Mouse (Mus musculus) testis, adult 2 months (tissue): ENCODE data around the gene Ccnj. TPM values are rescaled to one million over a fixed set of nuclear protein-coding genes. Genes with fewer than 3 reads are reported as not detected.

Source experiments
- H3K27ac ChIP-seq: fragments of 200-500 bp; 2 replicates; pipeline ENCODE4 v1.5.1; 2012; ENCODE audit warnings: low read depth, low read length; ENCODE audit not compliant: control insufficient read depth, insufficient read depth
- H3K27me3 ChIP-seq: fragments of 200-500 bp; 2 replicates; pipeline ENCODE4 v1.6.1; 2012; ENCODE audit warnings: mild to moderate bottlenecking, low read length, moderate library complexity; ENCODE audit not compliant: control insufficient read depth, insufficient read depth
- H3K36me3 ChIP-seq: fragments of 200-500 bp; 2 replicates; pipeline ENCODE4 v1.6.1; 2012; ENCODE audit warnings: mild to moderate bottlenecking, low read length; ENCODE audit not compliant: control insufficient read depth, insufficient read depth
- H3K4me1 ChIP-seq: fragments of 200-500 bp; 2 replicates; pipeline ENCODE4 v1.6.1; 2012; ENCODE audit warnings: low read length; ENCODE audit not compliant: control insufficient read depth, insufficient read depth
- H3K4me3 ChIP-seq: fragments of 200-500 bp; 2 replicates; pipeline ENCODE4 v1.5.1; 2012; ENCODE audit warnings: low read depth, mild to moderate bottlenecking, low read length, moderate library complexity, mixed read lengths; ENCODE audit not compliant: control insufficient read depth
- CTCF ChIP-seq: fragments of 200-500 bp; IDR thresholded peaks from 2 replicates; pipeline ENCODE4 v1.5.1; 2012; ENCODE audit warnings: low read depth, mild to moderate bottlenecking, inconsistent platforms, low read length, moderate library complexity; ENCODE audit not compliant: control insufficient read depth, insufficient read depth, insufficient replicate concordance
- POLR2A ChIP-seq: fragments of 200-500 bp; IDR thresholded peaks from 2 replicates; pipeline ENCODE4 v1.6.1; 2012; ENCODE audit warnings: low read depth, mild to moderate bottlenecking, inconsistent platforms, low read length, moderate library complexity; ENCODE audit not compliant: control insufficient read depth
- polyA plus RNA-seq: library from polyadenylated mRNA; depleted of rRNA; stranded (reverse); fragments of >200 nt; gene quantifications from 2 replicates; pipeline ENCODE4 v1.2.3, GENCODE M21; 2012; rRNA removed

Ccnj gene
- polyA plus RNA-seq, result 1.7 TPM in 2 replicates

DNA sequence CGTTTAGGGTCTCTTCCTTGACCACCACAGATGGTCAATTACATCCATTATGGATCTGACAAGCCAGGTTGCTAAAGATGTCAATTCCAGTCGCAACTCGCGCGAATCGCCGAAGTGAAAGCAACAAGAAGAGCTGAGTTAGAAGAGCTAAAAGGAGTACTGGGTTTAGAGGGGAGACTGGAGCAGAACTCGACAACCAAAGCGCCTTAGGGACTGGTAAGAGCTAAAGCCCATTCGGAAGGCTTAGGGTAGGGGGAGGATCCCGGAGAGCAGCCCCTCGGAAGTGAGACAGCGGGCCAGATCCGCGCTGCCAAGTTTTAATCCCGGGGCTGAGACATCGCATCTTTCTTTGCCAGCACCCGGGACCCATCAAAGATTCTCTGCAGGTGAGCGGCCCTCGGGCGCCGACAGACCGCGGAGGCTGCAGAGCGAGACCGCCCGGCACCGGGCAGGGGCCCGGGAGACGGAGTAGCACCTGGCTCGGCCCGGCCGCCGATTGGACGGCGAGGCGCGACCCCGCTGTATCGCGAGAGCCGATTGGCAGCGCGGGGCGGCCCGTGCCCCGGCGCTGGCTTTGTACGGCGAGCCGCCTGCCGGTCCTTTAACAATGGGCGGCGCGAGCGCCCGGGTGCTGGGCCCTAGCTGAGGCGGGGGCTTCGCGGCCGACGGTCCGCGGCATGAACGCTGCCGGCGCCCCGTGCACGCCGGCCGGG lies at the start of gene Ccnj:
TSS of gene Ccnj (plus strand) at position 577 of the 713 bp plus-strand sequence.
- H3K27ac ChIP-seq, result peak within 1 kb of the TSS; percentile 74
- peak within 1 kb of the TSS; percentile 92 for H3K4me3 ChIP-seq

DNA sequence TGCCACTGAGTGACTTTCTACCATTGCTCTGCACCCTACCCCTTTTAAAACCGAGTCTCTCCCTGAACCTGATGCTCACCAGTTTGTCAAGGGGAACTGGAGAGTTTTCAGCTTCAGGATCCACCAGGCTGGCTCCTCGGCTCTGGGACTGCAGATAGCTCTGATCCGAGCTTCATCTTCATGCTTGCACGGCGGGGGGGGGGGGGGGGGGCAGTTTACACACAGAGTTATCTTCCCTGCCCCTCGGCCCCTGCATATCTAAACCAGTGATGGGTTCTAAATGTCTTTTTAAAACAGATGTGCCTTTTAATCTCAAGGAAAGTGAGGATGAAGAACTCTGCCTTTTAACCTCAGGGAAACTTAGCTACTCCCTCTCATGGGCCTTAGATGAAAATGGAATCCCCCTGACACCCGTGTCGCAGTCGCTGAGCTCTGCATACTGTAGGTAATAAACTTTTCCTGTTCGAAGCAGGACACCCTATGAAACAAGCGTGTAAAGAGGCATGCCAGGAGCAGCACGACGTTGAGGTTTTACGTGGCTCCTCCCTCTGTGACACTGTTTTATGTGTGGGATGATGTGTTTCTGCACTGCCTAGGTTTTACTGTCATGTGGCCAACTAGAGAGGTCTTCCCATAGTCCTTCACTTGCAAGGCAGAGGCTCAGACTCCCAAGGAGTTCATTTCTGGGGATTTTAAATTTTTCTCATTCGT lies 42.9 kb upstream of the Ccnj start:
- no peak for TF ChIP-seq CTCF
- H3K36me3 ChIP-seq, result no peaks in the 10 kb centered on the region
- no peaks in the 10 kb centered on the region for H3K4me1 ChIP-seq
- no peaks in the 10 kb centered on the region for H3K27me3 ChIP-seq
- H3K27ac ChIP-seq, result no peak overlapping the region
- no peak overlapping the region for H3K4me3 ChIP-seq

More for the DNA sequence above, at the start of gene Ccnj:
- TF ChIP-seq CTCF (no peak), POLR2A (peak; percentile 37)
- Histone ChIP-seq H3K4me1 (peaks cover 14% of the 10 kb centered on the region), H3K27me3 (no peaks in the 10 kb centered on the region), H3K36me3 (no peaks in the 10 kb centered on the region; the same call in 1 of the 2 replicates)

DNA sequence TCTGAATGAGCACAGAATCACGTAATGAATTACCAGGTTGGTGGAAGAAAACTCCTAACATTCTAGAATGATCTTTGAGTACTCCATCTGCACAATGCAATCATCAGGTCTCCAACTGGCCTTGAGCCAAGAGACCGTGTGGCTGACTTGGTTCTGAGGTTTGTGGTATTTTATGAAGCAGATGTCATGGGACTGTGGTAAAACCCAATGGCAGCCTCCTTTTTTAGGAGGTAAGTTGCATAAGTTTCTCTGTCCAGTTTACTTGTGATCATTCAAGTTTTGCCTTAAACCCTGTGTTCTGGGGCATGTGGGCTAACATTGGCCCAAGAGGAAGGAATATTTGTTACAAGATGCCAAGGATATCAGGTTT lies 42.4 kb upstream of the Ccnj start:
- TF ChIP-seq POLR2A, result no peak
- TF ChIP-seq CTCF, result no peak
- H3K27ac ChIP-seq, result no peak overlapping the region
- no peaks in the 10 kb centered on the region for H3K36me3 ChIP-seq
- no peaks in the 10 kb centered on the region for H3K27me3 ChIP-seq
- H3K4me1 ChIP-seq, result no peaks in the 10 kb centered on the region
- H3K4me3 ChIP-seq, result no peak overlapping the region

DNA sequence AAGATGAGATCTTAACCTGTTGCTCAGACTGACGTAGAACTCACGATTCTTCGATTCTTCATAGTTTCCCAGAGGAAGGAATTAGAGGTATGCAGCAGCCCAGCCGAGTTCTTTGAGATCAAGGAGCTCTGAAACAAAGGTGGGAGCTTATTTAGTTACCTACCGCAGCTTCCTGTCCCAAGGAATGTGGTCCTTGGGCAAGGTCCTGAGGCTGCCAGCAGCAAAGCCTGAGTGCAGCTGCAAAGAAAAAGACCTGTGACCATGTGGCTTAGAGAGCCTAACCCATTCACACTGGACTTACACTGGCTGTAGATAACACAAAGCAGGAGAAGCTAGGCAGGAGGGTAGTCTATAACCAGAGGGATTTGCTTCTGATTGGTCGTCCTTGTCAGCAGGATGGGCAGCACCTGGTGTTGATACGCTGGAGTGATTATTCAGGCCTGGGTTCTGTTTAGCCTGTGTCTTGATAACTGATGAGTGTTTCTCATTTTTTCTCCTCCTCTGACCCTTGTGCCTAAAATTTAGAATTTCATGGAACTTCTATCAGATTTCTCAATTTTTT lies 25.8 kb upstream of the Ccnj start:
- H3K27ac ChIP-seq, result no peak overlapping the region

DNA sequence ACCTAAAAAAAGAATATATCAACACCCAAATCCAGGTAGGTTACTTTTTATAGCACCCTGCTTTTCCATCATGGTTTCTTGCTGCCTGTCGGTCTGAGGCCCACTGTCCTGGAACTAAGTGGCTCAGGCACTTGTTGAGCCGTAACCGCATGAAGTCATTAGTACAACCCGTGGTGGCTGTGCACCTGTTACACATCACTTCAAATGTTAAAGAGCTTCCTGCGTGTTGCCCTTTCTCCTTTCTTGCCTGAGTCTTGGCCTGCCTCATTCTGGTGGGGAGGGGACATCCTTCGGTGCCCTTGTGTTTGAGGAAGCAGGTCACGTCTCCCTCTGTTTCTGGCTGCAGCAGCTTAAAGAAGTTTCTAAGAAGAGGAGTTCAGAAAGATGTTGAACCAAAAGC lies 21.2 kb upstream of the Ccnj start:
- no peaks in the 10 kb centered on the region for H3K27me3 ChIP-seq

More for the DNA sequence above, 25.8 kb upstream of the Ccnj start:
- H3K4me1 ChIP-seq, result no peaks in the 10 kb centered on the region
- H3K27me3 ChIP-seq, result no peaks in the 10 kb centered on the region
- no peaks in the 10 kb centered on the region for H3K36me3 ChIP-seq
- TF ChIP-seq CTCF (no peak), POLR2A (no peak)
- no peak overlapping the region for H3K4me3 ChIP-seq

DNA sequence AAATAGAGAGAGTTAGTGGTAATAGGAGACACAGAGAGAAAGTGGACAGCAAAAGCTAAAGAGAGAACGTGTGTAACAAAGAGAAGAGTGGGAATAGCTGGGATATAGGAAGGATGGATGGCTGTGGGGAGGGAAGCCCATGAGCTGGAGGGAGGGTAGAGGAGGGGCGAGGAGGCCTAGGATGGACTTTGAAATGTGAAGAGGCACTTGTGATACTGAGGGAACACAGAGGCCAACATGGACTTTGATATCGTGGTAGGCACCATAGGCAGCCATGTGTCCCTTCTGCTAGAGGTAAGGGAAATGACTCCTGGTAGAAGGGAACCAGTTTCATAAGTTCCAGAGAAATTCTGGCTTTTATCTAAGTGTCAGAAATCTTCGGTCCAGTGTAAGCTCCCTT lies 19.2 kb upstream of the Ccnj start:
- no peaks in the 10 kb centered on the region for H3K4me1 ChIP-seq
- H3K27me3 ChIP-seq, result no peaks in the 10 kb centered on the region
- no peaks in the 10 kb centered on the region; the same call in 1 of the 2 replicates for H3K36me3 ChIP-seq
- H3K4me3 ChIP-seq, result no peak overlapping the region
- no peak overlapping the region for H3K27ac ChIP-seq
- TF ChIP-seq POLR2A, result no peak
- TF ChIP-seq CTCF, result no peak

More for the DNA sequence above, 21.2 kb upstream of the Ccnj start:
- no peaks in the 10 kb centered on the region for H3K4me1 ChIP-seq
- no peak overlapping the region for H3K4me3 ChIP-seq
- TF ChIP-seq CTCF, result no peak
- no peak for TF ChIP-seq POLR2A
- H3K27ac ChIP-seq, result no peak overlapping the region
- no peaks in the 10 kb centered on the region; the same call in 1 of the 2 replicates for H3K36me3 ChIP-seq

DNA sequence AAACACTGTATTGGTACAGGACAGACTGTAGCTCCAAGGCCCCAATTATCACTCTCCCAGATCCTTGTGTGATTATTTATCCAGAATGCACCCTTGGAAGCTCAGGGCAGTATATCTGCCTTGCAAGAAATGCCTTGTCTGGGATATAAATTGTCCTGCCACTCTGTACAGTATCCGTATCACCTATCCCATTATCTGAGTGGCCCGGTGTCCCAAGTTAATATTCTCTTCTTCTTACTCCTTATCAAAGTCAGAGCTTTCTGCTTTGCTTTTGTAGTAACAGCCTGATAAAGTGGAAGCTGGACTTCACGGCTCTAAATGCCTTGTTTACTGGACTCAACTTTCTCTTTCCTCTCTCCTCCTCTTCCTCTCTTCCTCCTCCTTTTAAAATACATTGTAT lies 18.3 kb upstream of the Ccnj start:
- H3K36me3 ChIP-seq, result no peaks in the 10 kb centered on the region; the same call in 1 of the 2 replicates
- H3K27ac ChIP-seq, result no peak overlapping the region
- no peak for TF ChIP-seq CTCF
- TF ChIP-seq POLR2A, result no peak
- no peaks in the 10 kb centered on the region for H3K27me3 ChIP-seq
- H3K4me3 ChIP-seq, result no peak overlapping the region
- H3K4me1 ChIP-seq, result no peaks in the 10 kb centered on the region
